Mouse (Mus musculus) kidney, adult 8-10 months (tissue): ENCODE data around the gene Ltb4r2.
A peak's percentile ranks its signal among the peaks of the same experiment; 100 is the strongest.

Experiments
- DNase-seq, 2 experiments: peaks; one replicate each; pipeline ENCODE4 v3.0.0; 2022

The Ltb4r2 gene

DNA sequence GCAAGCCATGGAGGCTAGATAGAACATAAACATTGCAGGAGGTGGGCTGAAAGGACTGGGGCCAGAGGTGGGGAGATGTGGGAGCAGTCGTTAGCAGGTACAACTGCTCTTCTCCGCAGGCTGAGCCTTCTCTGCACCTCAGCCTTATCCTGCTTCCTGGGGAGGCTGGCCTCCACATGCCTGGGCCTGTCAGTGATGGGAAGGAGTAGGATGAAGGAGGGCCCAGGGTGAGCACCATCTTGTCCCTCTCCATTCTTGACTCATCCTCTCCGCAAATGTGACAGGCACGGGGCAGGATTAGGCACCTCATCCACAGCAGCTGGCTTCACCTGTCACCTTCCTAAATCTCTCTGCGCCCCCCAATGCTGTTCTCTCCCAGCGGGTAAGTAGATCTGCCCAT lies at the start of gene Ltb4r2:
Ltb4r2 (plus strand) TSS at position 266 of the 400 bp plus-strand sequence.
- DNase-seq, result no peak

DNA sequence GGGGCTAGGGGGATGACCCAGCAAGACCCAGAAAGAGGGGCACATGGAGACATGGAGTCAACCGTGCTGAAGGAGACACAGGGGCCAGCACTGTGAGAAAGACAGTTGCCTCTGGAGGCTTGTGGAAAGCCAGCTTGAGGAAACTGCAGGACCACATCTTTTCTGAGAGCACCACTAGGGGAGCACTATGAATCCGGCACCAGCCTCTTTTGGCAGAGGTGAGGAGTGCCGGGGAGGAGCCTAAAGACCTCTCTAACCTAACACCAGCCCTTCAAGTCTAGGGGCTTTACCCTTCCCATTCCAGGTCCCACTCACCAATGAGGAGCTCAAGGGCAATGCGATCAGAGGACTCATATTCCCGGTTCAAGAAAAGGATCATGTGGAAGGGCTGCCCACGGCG lies 49.4 kb upstream of the Ltb4r2 start:
- DNase-seq, result no peak

DNA sequence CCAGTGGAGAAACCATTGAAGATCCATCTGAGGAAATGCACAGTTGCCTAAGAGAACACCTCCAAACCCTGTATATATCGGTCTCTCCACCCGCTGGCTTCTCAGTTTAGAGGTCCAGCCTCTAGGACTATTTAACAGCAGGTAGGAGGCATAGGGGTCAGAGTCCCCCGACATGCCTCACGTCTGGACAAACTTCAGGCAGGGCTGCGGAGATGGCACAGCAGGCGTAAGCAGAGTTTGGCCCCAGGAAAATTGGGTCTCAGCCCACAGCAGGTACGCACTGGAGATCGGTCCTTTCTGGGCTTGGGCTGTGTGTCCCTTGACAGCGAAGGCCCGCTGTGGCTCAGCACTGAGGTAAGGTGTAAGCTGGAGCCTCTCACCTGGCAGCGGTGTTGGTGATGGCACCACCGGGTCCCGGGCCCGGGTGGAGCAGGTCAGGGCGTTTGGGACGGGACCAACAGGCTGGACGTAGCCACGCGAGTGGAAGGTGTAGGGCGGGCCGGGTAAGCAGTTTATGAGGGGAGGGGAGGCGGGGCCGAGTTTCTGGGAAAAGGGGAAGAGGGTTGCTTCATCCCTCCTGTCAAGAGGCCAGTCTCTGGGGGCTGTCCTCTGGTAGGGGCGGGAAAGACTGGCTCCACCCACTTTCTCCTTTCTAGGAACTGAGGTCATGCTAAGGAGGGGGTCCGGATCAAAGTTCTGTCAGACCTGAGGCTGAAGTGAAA lies 48.1 kb upstream of the Ltb4r2 start:
- DNase-seq, result peak; percentile 80 to 81

DNA sequence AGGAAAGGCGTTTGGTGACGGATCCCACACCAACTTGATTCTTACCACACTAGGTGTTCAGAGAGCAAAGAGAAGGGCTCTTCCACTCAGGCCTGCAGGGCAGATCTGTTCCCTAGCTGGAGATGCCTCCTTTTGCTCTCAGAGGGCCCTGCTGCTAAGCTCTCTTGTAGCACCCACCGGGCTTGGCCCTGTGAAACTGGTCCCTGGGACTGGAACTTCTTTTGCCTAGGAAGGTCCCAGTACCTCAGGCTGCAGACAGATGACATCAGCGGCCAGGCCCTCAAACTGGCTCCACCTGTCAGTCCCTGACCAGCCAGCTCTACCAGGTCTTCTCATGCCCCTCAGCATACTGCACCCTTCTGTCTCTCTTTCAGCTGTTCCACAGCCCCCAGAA lies 47.5 kb upstream of the Ltb4r2 start, which contains the start of gene Tgm1:
Tgm1 (minus strand) TSS at position 198 of the 394 bp plus-strand sequence.
- no peak for DNase-seq

DNA sequence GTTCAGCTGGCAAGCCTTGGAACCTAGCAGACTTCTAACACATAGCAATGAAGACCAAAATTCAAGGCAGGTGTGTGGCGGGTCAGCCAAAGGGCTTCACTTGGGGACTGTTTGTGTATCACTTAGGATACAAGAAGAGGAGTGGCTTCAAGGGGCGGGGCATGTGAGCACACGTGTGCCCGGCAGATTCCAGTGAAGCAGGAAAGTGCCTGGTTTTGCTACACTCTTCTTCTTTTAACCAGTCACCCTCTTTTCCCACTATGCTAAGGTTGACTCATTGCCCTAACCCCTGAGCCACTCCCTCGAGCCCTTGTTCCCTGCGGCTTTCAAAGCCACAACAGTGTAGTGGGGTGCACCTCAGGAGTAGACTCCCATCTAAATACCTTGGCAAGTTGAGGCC lies 46.3 kb upstream of the Ltb4r2 start:
- no peak for DNase-seq

DNA sequence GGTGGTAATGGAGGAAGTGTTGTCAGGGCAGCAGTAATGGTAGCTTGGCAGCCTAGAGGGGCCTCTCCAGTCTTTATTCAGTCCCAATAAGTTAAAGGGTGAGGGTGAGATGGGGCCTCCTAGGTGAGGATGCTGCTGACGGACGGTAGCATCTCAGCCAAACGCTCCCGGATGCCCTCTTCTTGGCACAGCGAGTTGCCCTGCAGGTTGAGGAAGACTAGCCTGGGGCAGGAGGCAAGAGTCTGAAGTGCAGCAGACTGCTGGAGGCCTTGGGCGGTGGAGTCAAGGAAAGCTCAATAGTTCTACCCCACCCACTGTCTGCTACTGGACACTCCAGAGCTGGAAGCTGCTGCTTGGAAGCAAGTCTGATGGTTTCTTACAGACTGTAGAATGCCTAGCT lies 45.0 kb upstream of the Ltb4r2 start:
- peak; percentile 58 to 65 for DNase-seq

DNA sequence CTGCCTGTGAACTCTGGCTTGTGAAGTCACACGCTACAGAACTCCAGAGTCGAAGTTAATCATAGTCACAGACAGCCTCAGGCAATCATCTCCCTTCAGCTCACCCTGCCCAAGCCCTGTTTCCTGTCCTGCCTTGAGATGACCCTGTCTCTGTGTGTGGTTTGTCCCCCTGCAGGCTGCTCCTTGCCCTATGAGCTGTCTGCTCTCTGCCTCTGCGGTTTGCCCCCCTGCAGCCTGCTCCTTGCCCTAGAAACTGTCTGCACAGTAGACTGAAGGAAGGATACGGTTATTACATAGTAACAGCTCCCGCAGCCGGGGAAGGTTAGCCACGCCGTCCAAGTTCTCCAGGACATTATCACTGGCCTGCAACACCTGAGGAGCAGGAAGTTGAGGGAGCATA lies 44.3 kb upstream of the Ltb4r2 start:
- DNase-seq, result peak; percentile 79 to 83

DNA sequence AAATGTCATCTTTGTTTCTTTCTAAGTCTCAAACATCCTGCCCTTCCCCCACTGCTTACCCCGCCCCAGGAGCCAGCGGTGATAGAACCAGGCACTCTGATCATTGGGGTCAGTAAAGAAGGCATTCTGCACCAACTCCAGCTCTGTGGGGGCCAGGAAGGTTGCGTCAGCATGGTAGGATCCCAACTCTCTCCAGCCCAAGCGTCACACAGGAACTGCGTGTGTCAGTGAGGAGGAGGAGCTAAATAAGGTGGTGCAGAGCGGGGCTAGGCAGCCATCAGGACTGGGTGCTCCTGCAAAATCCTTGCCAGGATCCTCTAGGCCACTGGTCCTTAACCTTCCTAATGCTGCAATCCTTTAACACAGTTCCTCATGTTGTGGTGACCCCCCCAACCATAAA lies 41.5 kb upstream of the Ltb4r2 start:
- DNase-seq, result no peak

DNA sequence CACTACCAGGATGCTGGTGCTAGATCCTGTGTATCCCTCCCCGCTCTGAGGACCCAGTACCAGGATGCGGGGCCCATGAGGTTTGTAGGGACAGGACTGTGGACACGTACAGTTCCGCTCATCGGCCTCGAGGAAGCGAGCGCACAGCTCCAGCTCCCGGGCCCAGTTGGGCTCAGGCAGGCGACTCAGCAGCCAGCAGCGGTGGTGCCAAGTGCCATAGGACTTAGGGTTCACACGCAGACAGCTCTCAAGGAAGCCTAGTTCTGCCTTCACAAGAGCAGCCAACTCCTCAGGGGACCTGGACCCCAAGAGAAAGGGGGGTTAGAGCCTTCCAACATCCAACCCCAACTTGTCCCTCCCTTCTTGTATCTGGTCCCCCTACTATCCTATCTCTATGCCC lies 40.6 kb upstream of the Ltb4r2 start:
- DNase-seq, result no peak

DNA sequence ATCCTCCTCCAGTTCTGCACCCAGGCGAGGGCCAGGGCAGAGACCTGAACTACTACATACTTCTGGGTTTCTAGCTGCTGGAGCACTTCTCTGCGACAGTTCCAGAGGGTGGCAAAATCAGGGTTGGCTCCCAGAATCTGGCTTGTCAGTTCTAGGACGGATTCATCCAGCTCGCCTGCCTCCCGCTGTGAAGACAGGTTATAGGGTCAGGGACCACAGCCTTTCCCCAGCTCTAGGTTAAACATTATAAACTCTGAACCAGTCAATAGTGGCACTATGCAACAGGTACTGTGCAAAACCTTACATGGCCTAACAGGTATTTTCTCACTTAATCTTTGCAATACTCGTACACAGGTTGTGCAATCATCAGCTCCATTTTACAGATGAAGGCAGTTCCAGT lies 40.2 kb upstream of the Ltb4r2 start:
- DNase-seq, result peak; percentile 69 to 70

DNA sequence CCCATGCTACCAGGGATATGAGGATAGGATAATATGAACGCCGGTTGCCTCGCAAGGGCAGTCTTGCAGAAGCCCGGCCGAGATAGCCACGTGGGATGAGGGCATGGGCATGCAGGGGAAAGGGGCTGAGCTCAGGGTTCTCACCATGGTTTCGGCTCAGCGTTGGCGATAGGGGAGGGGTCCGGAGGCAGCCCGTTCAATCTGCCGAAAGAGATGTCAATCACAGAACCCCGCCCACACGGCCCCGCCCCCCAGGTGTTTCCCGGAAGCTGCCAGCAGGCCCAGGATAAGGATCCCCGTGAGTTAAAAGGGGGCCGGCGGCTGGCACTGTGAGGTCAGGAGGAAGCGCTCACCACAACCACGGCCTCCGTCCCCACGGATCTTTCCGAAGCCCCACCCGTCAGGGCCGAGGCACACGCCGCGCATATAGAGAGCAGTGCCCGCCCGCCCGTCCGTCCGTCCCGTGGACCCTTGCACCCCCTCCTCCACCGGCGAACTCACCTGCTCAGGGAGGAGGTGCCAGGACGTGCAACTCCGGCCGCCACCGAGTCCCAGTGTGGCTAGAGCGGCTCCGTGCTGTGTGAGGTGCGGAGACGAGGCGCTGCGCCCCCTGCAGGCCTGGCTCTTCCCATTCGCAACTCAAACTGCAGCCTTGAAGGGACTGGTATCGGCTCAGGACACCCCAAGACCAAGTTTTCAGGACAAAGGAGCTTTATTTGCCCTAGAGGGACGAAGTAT lies 39.4 kb upstream of the Ltb4r2 start, which contains the start of gene Rabggta:
Rabggta (minus strand) TSS at position 564 of the 738 bp plus-strand sequence.
- DNase-seq, result peak; percentile 95 to 96

DNA sequence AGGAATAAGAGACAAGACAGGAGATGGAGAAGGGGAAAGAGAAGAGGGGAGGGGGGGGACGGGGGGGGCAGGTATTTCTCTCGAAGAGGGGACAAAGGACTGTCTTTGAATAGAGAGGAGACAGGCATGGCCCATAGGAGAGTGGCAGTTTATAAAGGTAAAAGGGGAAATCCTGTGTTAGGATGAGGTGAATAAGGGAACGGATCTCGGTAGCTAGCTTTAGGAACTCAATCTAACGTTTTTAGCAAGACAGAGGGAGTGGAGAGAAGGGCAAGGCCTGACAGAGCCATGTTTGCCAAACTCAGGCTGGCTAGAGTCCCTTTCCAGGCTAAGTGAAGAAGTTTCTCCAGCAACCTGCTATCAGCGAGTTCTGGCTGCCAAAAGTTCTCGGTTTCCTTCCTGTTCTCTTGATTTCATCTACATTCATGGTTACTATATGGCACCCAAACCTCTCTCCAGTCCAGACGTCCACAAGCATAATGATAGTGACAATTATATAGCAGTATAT lies 38.7 kb upstream of the Ltb4r2 start:
- no peak for DNase-seq

DNA sequence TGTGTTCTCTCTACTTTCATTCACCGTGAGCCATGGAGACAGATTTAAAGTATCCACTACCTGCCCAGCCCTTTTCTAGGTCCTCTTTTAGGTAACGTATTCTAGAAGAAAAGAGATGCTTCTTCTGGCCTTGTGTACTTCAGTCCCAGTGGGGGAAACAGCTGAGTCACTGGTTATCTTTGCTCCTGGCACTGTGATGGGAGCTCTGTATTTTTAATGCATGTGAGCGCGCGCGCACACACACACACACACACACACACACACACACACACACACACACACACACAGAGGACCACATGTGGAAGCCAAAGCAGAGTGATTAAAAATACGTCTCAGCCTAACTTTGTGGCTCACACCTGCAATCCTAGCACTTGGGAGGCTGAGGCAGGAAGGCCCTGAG lies 37.8 kb upstream of the Ltb4r2 start:
- no peak for DNase-seq

DNA sequence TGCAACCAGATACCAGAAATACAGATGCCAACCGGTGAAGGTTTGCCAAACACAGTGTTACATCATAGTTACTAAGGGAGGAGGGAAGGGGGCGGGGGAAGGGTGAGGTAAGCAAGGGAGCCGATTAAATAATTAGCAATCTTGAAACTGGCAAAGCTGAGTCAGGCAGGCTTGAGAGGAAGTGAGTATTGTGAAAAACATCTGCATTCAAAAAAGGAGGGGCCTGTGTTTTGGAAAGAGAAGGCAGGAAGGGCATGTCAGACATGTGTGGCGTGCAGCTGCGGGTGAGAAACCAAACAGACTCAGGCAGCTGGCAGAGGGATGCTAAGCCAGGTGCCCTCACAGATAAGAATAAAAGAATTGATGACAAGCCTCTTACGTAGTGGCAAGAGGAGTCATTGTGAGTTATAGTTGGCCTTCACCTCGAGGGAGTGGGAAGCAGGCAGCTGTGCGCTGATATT lies 36.8 kb upstream of the Ltb4r2 start:
- peak; percentile 57 to 58 for DNase-seq

DNA sequence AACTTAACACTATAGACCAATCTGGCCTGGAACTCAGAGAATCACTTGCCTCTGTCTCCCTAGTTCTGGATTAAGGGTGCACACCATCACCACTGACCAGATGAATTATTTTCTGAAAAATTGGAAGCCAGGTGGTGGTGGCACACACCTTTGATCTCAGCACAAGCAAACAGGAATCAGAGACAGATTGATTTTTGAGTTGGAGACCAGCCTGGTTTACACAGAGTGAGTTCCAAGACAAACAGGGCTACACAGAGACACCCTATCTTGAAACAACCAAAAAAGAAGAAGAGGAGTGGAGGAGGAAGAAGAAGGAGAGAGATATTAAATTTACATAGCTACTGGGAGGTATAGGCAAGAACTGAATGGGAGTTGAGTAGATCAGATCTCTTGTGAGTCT lies 35.0 kb upstream of the Ltb4r2 start:
- DNase-seq, result no peak

DNA sequence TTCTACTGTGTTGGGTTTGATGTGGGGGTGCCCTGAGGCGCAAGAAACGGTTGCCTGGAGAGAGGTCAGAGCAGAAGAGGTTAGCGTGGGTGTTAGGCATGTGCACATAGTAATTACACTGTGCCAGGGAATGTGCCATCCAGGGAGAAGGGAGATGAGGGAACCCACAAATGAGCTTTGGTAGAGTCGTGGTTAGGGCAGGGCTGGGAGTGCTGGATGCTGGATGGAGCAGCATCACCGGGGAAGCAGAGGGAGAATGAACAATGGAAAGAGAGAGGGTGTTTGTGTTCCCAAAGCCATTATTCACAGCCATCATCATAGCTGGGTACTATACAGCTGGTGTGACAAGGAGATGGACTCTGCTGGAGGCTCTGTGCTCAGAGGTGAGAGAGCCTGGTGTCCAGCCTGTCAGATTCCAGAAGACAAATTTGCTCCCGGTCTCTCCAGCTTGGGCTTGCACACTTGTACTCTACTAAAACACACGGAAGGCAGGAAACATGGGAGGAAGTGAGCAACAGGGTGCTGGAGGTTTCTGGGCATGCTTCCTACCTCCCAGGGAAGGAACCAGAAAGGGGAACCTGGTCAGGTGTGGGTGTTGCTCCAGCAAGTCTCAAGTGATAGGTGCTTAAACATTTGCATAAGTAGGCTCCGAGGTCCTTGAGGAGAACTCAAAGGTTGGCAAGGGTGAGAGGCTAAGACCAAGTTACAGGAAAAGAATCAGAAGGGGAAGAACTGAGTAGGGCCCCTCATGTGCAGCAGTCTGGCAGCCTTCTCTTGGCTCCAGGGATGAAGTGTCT lies 33.1 kb upstream of the Ltb4r2 start:
- no peak for DNase-seq

DNA sequence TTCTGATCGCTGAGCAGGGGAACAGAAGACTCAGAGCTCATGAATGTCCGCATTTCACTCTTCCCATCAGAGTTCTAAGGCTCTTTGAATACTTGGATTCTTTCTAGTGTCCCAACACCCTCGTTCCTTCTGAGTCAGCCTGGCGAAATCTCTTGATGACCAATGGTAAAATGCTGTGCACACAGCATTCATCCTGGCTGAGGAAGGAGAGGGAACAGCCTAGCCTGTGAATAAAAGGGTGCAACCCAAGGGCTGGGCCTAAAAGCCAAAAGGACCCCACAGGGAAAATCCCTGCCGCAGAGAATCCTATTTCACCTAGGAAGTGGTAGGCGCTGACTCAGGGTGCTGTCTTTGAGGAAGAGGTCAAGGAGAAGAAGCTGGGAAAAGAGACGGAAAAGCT lies 31.1 kb upstream of the Ltb4r2 start:
- no peak for DNase-seq

DNA sequence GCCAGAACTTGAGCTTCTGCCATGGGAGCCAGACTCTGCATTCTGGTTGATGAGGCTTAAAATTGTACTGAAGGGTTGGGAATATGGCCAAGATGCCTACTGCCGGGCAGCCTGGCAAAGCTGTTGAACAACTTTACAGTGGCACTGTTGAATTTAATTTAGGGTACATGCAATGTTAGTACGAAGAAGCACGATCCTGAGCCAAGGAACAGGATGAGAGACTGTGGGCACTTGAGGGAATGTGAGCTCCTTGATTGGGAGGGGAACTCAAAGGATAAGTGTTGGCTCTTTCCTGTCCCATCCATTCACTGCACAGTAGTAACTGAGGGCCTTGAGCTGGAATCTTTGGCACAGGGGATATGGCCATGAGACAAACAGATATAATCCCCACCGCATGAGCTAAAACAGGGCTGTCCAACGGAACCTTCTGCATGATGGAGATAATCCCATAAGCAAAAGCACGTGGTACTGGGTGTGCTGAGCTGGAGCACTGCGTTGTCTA lies 30.6 kb upstream of the Ltb4r2 start:
- DNase-seq, result no peak

DNA sequence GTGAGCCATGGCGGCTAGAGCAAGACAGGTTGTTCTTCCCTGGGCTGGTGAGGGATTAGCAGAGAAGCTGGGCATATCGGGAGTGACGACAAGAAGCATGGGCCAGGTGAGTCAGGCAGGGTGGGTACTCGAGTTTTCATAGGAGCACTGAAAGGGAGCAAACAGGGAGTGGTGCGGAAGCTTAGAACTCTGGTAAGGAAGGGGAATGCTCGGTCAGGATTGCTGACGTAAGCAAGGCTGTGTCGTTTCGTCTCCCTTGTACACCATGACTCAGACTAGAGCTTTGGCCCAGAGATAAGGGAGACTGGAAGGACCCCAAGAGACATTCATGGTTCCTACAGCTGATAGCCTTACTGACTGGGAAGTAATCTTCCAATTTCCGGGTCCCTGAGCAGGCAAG lies 27.3 kb upstream of the Ltb4r2 start:
- no peak for DNase-seq

DNA sequence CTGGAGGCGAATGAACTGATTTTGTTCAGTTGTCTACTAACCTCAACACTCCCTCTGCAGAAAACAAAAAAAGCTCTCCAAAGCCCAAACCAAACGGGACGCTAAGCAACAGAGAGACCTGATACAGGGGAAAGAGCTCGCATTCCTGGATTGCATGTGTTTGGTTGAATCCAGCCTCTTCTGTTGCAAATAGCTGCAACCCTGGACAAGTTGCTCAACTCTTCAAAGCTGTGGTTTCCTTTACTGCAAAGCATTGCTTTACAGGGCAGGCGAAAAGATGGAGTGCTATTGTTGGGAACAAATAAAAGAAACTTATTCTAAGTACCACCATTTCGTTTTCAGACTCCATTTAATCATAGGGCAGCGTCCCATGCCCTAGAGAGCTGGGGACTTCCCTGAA lies 26.4 kb upstream of the Ltb4r2 start:
- DNase-seq, result no peak

DNA sequence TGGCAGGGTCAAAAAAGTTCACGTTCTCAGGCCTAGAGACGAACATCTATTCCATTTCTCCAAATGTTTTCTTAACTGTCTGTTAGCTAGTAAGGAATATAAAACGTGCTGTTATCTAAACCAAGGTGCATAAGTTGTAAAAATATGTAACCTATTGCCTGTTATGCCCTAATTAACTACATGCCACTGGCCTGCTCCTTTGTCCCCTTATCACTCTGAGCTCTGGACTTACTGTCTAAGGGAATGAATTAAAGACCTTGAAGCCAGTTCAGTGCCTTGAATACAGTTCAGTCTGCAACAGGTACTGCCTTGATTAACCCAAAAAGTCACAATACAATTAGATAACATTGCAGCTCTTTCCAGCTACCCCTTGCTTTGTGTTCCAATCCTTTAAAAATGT lies 25.9 kb upstream of the Ltb4r2 start:
- DNase-seq, result no peak

DNA sequence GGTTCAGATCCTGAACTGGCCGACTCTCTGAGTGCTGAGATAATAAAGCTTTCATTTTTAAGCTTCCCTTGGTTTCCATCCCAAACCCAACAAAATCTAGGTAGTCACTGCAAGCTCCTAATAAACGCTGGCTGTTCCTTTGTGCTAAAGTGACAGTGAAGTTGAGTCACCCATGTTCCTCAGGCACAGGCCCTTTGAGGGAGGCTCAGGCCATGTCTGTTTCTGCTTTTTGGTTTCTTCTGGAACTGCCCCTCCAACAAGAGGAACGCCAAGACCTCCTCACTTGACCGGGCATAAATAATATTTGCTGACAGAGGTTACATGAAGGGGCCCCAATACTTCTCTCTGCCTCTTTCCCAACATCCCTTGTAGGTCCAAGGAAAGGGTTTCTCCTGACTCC lies 25.5 kb upstream of the Ltb4r2 start:
- no peak for DNase-seq

DNA sequence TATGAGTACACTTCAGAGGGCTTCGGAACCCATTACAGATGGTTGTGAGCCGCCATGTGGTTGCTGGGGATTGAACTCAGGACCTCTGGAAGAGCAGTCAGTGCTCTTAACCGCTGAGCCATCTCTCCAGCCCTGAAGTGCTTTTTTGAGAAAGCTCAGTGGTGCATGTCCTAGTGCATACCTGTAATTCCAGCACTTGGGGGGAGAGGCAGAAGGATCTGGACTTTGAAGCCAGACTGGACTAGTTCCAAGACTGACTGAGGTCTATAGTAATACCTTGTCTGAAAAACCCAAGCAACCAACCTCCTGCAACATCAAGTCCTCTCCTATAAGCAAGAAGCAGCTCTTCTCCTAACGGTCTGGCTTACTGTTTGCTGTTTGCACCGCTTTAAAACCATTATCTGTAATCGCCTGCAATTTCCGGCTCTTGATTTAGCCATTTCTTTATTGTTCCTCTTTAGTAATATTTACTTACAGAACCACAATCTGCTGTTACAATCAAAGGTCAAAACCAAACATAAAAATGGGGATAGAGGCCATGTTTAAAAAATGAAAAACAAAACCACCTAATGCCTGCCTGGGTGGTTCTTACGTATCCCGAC lies 24.0 kb upstream of the Ltb4r2 start:
- peak; percentile 64 to 83 for DNase-seq
